Mouse (Mus musculus) lung, embryonic 14.5 days (tissue): ENCODE results near the gene Cyp3a16. TPM values are rescaled to one million over a fixed set of nuclear protein-coding genes. Genes with fewer than 3 reads are reported as not detected.
"Not testable (repeated sequence)": the region's sequence is repeated elsewhere in the genome, so short reads cannot be mapped to it uniquely, and the experiment has no call there.

Experiments
- ATAC-seq: fragments of 200-750 bp; cut with Nextera tagmentation; 2 replicates; pipeline ENCODE4 v1.8.0; 2017; ENCODE audit warnings: mild to moderate bottlenecking, moderate TSS enrichment, moderate library complexity; ENCODE audit not compliant: insufficient read depth
- DNase-seq: peaks from one replicate; pipeline ENCODE4 v3.0.0-alpha.2; 2015
- H3K27ac ChIP-seq: fragments of 300-500 bp; sonication (generic); 2 replicates; pipeline ENCODE4 v1.5.1; 2014; ENCODE audit warnings: low read depth, mild to moderate bottlenecking, moderate library complexity
- H3K27me3 ChIP-seq: fragments of 300-500 bp; sonication (generic); 2 replicates; pipeline ENCODE4 v1.6.1; 2014; ENCODE audit warnings: low read length, control low read depth; ENCODE audit not compliant: insufficient read depth
- H3K36me3 ChIP-seq: fragments of 300-500 bp; sonication (generic); 2 replicates; pipeline ENCODE4 v1.6.1; 2014; ENCODE audit warnings: control low read depth; ENCODE audit not compliant: insufficient read depth
- H3K4me1 ChIP-seq: fragments of 300-500 bp; sonication (generic); 2 replicates; pipeline ENCODE4 v1.6.1; 2014; ENCODE audit warnings: antibody characterized with exemption, control low read depth; ENCODE audit not compliant: insufficient read depth
- H3K4me2 ChIP-seq: fragments of 300-500 bp; sonication (generic); 2 replicates; pipeline ENCODE4 v1.6.1; 2014; ENCODE audit warnings: mild to moderate bottlenecking
- H3K4me3 ChIP-seq: fragments of 300-500 bp; sonication (generic); 2 replicates; pipeline ENCODE4 v1.5.1; 2014; ENCODE audit warnings: low read depth, low read length
- H3K9ac ChIP-seq: fragments of 300-500 bp; sonication (generic); 2 replicates; pipeline ENCODE4 v1.6.1; 2014
- H3K9me3 ChIP-seq: fragments of 300-500 bp; sonication (generic); 2 replicates; pipeline ENCODE4 v1.6.1; 2016; ENCODE audit warnings: low read depth, low read length, control low read depth
- CTCF ChIP-seq: IDR thresholded peaks from 2 replicates; pipeline ENCODE4 v1.5.1; 2016; ENCODE audit warnings: antibody characterized with exemption, low read depth
- WGBS: fragments of 180-500 bp; shearing (Covaris S2); extraction: QIAGEN DNeasy Blood & Tissue Kit; methylation state at CpG from one replicate; pipeline ENCODE4 v1.1.7; 2014; 5-methylcytosine and 5-hydroxymethylcytosine counted together
- polyA plus RNA-seq: library from polyadenylated mRNA; unstranded; fragments of >200 nt; fragmentation: Nextera tagmentation; extraction: Ambion mirVana; gene quantifications from 2 replicates; pipeline ENCODE4 v1.2.1, GENCODE M21; 2014

Cyp3a16 gene
- polyA plus RNA-seq, 1 experiment from 2014 or later, result not detected

DNA sequence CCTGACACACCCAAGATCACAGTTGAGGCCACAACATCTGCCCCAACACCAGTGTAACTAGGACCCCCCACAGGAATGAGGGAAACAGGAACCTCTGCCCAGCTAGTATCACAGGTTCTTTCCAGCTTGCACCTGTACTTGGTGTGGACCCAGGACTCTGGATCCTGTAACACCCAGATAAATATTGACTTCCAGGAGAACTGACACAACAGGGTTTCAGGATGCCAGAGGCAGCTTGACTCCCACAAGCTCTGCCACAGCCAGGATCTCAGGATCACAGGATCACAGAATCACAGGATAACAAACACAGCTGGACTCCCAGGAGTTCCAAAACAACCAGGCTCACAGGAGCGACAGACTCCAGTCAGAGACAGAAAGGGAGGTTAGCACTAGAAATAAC is 47.2 kb downstream of the Cyp3a16 start:
- Histone ChIP-seq H3K27ac (no peak overlapping the region), H3K4me1 (no peaks in the 10 kb centered on the region), H3K9me3 (peaks cover 5% of the 10 kb centered on the region; the same call in 1 of the 2 replicates), H3K9ac (no peak overlapping the region), H3K27me3 (no peaks in the 10 kb centered on the region), H3K4me2 (no peak overlapping the region), H3K36me3 (no peaks in the 10 kb centered on the region), H3K4me3 (no peak overlapping the region)
- DNase-seq (no peak), ATAC-seq (no peak)
- WGBS, result 66% methylated on average over 1 of the region's 1 CpGs
- TF ChIP-seq CTCF, result no peak

DNA sequence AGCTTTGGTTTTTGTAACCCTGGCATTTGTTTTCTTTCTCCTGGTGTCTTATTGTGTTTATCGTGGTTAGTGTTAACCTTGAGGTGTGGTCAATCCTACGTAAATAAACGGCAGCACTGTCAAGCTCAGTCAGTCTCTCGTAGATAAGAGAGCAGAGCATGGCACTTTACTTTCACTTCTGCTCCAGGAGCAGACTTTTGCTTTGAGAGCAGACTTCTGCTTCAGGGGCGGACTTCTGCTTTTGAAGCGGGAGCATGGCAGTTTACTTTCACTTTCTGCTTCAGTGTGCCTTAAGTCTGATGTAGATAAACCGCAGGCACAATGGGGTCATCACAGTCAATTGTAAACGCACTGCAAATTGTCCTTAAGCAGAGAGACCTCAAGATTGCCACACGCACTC is 54.1 kb downstream of the Cyp3a16 start:
- 82% methylated on average over 9 of the region's 9 CpGs for WGBS
- ATAC-seq, DNase-seq, H3K9me3 ChIP-seq, H3K4me1 ChIP-seq, H3K36me3 ChIP-seq, H3K27ac ChIP-seq, H3K9ac ChIP-seq, H3K27me3 ChIP-seq, H3K4me3 ChIP-seq, H3K4me2 ChIP-seq: not testable (repeated sequence)

Other genes with a start within 250 kb of the Cyp3a16 start
- 34.4 and 37.0 TPM in 2 replicates for gene Zfp655, start 238.0 kb downstream of the Cyp3a16 start, polyA plus RNA-seq
- 0.36 and 0.57 TPM in 2 replicates for gene Zscan25, start 189.2 kb downstream of the Cyp3a16 start, polyA plus RNA-seq
- gene Cyp3a57, start 124.4 kb downstream of the Cyp3a16 start, polyA plus RNA-seq, result not detected in 2 replicates
- not detected in 2 replicates for gene Cyp3a41b, start 115.0 kb upstream of the Cyp3a16 start, polyA plus RNA-seq